Mouse (Mus musculus): ENCODE results near the gene Zpr1. TPM values are rescaled to one million over a fixed set of nuclear protein-coding genes. Genes with fewer than 3 reads are reported as not detected.

The Zpr1 gene
- polyA plus RNA-seq, 1 experiment from 2014 or later, result 52.6 TPM

GRCm38 (mm10) chr9:46269125-46269524 is 3.7 kb upstream of the Zpr1 start:
- Histone ChIP-seq H3K4me2 (replicated peaks) (no peak overlapping the region), H3K9ac (no peak overlapping the region), H3K4me3 (no peak overlapping the region), H3K4me1 (peaks cover 13% of the 10 kb centered on the region), H3K36me3 (no peaks in the 10 kb centered on the region), H3K27me3 (peaks cover 26% of the 10 kb centered on the region), H3K9me3 (no peaks in the 10 kb centered on the region), H3K27ac (no peak overlapping the region)
- no peak for ATAC-seq (ENCODE audit: insufficient number of reproducible peaks, insufficient read depth, low FRiP score, low TSS enrichment)
- 86% methylated on average over 5 of the region's 5 CpGs for WGBS

- no peak for ATAC-seq (ENCODE audit: insufficient number of reproducible peaks, insufficient read depth, low FRiP score, low TSS enrichment)
- H3K36me3 ChIP-seq, result peaks cover 14% of the 10 kb centered on the region
- peaks cover 26% of the 10 kb centered on the region for H3K27me3 ChIP-seq
- H3K9ac ChIP-seq, result no peak overlapping the region
- no peak overlapping the region for H3K27ac ChIP-seq
- H3K4me3 ChIP-seq, result no peak overlapping the region
- H3K4me1 ChIP-seq, result peaks cover 13% of the 10 kb centered on the region
- no peak overlapping the region for H3K4me2 ChIP-seq (replicated peaks)
- 92% methylated on average over 4 of the region's 4 CpGs for WGBS
- no peaks in the 10 kb centered on the region for H3K9me3 ChIP-seq
These were observed 2.1 kb upstream of the Zpr1 start for GRCm38 (mm10) chr9:46270782-46271181.

DNA sequence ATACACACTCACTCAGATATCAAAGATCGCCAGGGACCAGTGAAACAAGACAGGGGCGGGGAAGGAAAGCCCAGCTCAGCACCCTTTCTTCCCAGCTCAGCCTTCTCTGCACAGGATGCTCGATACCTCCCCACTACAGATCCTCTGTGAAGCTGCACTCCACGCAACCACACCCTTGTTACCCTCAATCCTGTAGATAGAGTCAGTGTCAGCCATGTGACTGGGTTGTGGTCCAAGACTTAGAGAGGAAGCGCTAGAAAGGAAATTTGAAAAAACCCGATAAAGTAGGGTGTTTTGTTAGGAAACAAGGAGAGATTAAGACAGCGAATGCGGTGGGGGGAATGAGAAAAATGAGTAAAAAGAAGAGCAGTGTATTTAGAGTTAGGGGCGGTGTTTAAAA is 794 bp upstream of the Zpr1 start:
- ATAC-seq (ENCODE audit: insufficient number of reproducible peaks, insufficient read depth, low FRiP score, low TSS enrichment), result no peak
- H3K4me2 ChIP-seq (replicated peaks), result no peak overlapping the region
- H3K27me3 ChIP-seq, result peaks cover 26% of the 10 kb centered on the region
- H3K4me1 ChIP-seq, result peaks cover 13% of the 10 kb centered on the region
- peaks cover 27% of the 10 kb centered on the region for H3K36me3 ChIP-seq
- no peak overlapping the region for H3K4me3 ChIP-seq
- no peaks in the 10 kb centered on the region for H3K9me3 ChIP-seq
- 91% methylated on average over 9 of the region's 9 CpGs for WGBS
- no peak overlapping the region for H3K27ac ChIP-seq
- no peak overlapping the region for H3K9ac ChIP-seq

GRCm38 (mm10) chr9:46274494-46274893 is 1.6 kb downstream of the Zpr1 start:
- no peak for ATAC-seq (ENCODE audit: insufficient number of reproducible peaks, insufficient read depth, low FRiP score, low TSS enrichment)

DNA sequence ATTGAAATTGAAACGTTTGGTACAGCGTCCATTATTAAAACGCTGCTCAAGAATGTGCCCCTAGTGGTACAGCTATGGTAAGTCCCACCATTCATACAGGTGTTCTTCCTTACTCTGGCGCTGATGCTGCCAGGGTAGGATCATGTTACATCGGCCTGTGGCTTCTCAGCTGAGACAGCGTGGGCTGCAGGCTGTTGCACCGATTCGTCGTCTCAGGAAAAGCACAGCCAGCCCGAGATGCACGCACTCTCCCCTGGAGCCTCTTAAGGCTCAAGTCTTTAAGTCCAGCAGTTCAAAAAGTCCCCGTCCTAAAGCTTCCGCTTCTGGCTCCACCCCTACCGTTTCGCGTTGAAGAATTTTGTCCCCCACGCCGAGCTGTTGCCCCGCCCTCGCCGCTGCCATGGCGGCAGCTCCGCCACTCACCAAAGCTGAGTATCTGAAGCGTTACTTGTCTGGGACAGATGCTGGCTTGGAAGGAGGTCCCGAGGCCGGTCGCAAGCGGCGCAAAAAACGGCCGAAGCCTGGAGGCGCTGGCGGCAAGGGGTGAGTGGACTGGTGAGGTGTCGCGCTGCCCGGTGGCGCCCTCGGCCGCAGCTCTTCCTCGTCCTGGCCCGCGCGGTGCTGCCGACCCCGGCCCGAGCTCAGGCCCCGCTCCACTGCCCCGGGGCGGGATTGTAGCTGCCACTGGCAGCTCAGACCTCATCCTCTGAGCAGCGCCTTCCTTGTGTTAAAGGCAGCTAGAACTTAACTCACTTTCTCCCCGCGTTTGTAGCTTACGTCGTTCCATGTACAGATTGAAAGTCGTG is 10.0 kb downstream of the Zpr1 start, which contains the start of gene Bud13:
TSS of gene Bud13 (plus strand) at position 378 of the 806 bp plus-strand sequence.
- Histone ChIP-seq H3K4me2 (replicated peaks) (peak within 1 kb of the TSS; percentile 59), H3K9me3 (no peaks in the 10 kb centered on the region), H3K27ac (peak within 1 kb of the TSS; percentile 88), H3K27me3 (no peaks in the 10 kb centered on the region), H3K36me3 (peaks cover 53% of the 10 kb centered on the region), H3K4me1 (peaks cover 7% of the 10 kb centered on the region), H3K4me3 (peak within 1 kb of the TSS; percentile 70), H3K9ac (peak within 1 kb of the TSS; percentile 86)
- ATAC-seq (ENCODE audit: insufficient number of reproducible peaks, insufficient read depth, low FRiP score, low TSS enrichment), result peak; percentile 92
- WGBS, result under 1% methylated on average over 55 of the region's 55 CpGs

More at GRCm38 (mm10) chr9:46274494-46274893, 1.6 kb downstream of the Zpr1 start:
- Histone ChIP-seq H3K9me3 (no peaks in the 10 kb centered on the region), H3K9ac (no peak overlapping the region), H3K36me3 (peaks cover 46% of the 10 kb centered on the region), H3K4me3 (no peak overlapping the region), H3K27me3 (peaks cover 21% of the 10 kb centered on the region), H3K27ac (no peak overlapping the region), H3K4me2 (replicated peaks) (no peak overlapping the region), H3K4me1 (peaks cover 13% of the 10 kb centered on the region)
- WGBS, result 88% methylated on average over 9 of the region's 9 CpGs

DNA sequence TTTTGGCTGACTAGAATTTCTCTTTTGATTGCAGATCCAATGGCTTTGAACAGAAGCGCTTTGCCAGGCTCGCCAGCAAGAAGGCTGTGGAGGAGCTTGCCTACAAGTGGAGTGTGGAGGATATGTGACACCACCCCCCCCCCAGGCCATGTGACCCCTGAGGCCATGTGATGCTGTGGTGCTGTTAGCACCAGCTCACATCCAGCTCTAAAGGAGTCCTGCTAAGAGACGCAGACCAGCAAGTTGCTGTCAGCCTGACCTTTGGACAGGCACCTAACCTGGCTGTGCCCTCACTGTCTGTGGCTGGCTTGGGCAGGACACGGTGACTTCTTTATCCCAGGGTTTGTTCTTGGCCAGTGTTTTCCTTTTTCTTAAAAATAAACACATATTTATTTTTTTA is 25.5 kb downstream of the Zpr1 start:
- WGBS, result 82% methylated on average over 4 of the region's 4 CpGs
- Histone ChIP-seq H3K4me3 (no peak overlapping the region), H3K4me2 (replicated peaks) (no peak overlapping the region), H3K9me3 (no peaks in the 10 kb centered on the region), H3K27ac (no peak overlapping the region), H3K9ac (no peak overlapping the region), H3K27me3 (no peaks in the 10 kb centered on the region), H3K36me3 (peaks cover 52% of the 10 kb centered on the region), H3K4me1 (no peaks in the 10 kb centered on the region)
- ATAC-seq (ENCODE audit: insufficient number of reproducible peaks, insufficient read depth, low FRiP score, low TSS enrichment), result no peak

DNA sequence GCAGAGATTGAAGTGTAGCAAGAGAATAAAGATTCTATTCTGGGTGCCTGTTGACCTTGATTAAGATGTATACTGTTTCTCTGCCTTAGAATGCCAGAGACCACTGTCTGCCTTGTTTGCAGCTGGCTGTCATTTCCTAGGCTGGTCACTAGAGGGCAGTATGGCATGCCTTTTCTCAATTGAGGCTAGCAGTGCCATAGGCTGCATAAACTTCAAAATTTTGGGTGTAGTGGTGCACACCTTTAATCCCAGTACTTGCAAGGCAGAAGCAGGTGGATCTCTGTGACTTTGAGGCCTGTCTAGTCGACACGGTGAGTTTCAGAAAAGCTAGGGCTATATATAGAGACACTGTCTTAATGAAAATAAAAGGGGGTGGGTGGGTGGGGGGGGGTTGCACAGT is 29.3 kb downstream of the Zpr1 start:
- no peak overlapping the region for H3K9ac ChIP-seq
- H3K27me3 ChIP-seq, result no peaks in the 10 kb centered on the region
- no peak overlapping the region for H3K4me2 ChIP-seq (replicated peaks)
- no peak overlapping the region for H3K4me3 ChIP-seq
- no peak for ATAC-seq (ENCODE audit: insufficient number of reproducible peaks, insufficient read depth, low FRiP score, low TSS enrichment)
- no peaks in the 10 kb centered on the region for H3K4me1 ChIP-seq
- no peaks in the 10 kb centered on the region for H3K9me3 ChIP-seq
- H3K27ac ChIP-seq, result no peak overlapping the region
- WGBS, result 8% methylated on average over 2 of the region's 2 CpGs
- H3K36me3 ChIP-seq, result peaks cover 26% of the 10 kb centered on the region

DNA sequence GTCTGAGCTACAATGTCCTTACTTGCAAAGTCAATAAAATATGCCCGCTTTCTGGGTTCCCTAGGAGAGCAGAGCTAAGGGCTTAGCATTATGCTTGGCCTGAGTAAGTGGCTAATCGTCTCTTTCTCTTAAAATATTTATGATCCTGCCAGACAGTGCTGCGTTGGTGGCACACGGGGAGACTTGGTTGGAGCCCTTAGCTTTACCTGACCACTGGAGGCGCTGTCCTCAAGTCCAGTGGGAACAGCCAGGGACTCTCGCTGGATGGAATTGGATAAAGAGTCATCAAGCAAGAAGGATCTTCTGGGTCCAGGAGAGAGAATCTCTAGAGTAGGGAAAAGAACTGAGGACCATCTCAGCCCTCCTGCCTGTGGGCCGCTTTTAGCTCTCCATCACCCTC is 36.3 kb downstream of the Zpr1 start:
- no peak overlapping the region for H3K27ac ChIP-seq
- no peaks in the 10 kb centered on the region; the same call in 1 of the 2 replicates for H3K27me3 ChIP-seq
- no peak overlapping the region for H3K4me3 ChIP-seq
- ATAC-seq (ENCODE audit: insufficient number of reproducible peaks, insufficient read depth, low FRiP score, low TSS enrichment), result no peak
- WGBS, result 8% methylated on average over 7 of the region's 7 CpGs
- H3K4me2 ChIP-seq (replicated peaks), result no peak overlapping the region
- no peak overlapping the region for H3K9ac ChIP-seq
- H3K4me1 ChIP-seq, result peaks cover 3% of the 10 kb centered on the region; the same call in 1 of the 2 replicates
- no peaks in the 10 kb centered on the region for H3K9me3 ChIP-seq
- H3K36me3 ChIP-seq, result no peaks in the 10 kb centered on the region

GRCm38 (mm10) chr9:46314507-46314906 is 41.6 kb downstream of the Zpr1 start:
- Histone ChIP-seq H3K27ac (no peak overlapping the region), H3K9me3 (peaks cover 3% of the 10 kb centered on the region; the same call in 1 of the 2 replicates), H3K27me3 (no peaks in the 10 kb centered on the region; the same call in 1 of the 2 replicates), H3K4me3 (no peak overlapping the region), H3K36me3 (no peaks in the 10 kb centered on the region), H3K4me2 (replicated peaks) (no peak overlapping the region), H3K9ac (no peak overlapping the region), H3K4me1 (peaks cover 11% of the 10 kb centered on the region; the same call in 1 of the 2 replicates)
- 4% methylated on average over 4 of the region's 4 CpGs for WGBS
- 0 out of 2 replicates have a peak, but pooled peaks have one; percentile 41 for ATAC-seq (ENCODE audit: insufficient number of reproducible peaks, insufficient read depth, low FRiP score, low TSS enrichment)

GRCm38 (mm10) chr9:46314921-46315320 is 42.1 kb downstream of the Zpr1 start:
- Histone ChIP-seq H3K27me3 (no peaks in the 10 kb centered on the region), H3K4me3 (no peak overlapping the region), H3K36me3 (no peaks in the 10 kb centered on the region), H3K4me2 (replicated peaks) (no peak overlapping the region), H3K27ac (no peak overlapping the region), H3K9ac (no peak overlapping the region), H3K9me3 (peaks cover 3% of the 10 kb centered on the region; the same call in 1 of the 2 replicates), H3K4me1 (peaks cover 11% of the 10 kb centered on the region; the same call in 1 of the 2 replicates)
- 48% methylated on average over 2 of the region's 2 CpGs for WGBS
- 0 out of 2 replicates have a peak, but pooled peaks have one; percentile 24 for ATAC-seq (ENCODE audit: insufficient number of reproducible peaks, insufficient read depth, low FRiP score, low TSS enrichment)

DNA sequence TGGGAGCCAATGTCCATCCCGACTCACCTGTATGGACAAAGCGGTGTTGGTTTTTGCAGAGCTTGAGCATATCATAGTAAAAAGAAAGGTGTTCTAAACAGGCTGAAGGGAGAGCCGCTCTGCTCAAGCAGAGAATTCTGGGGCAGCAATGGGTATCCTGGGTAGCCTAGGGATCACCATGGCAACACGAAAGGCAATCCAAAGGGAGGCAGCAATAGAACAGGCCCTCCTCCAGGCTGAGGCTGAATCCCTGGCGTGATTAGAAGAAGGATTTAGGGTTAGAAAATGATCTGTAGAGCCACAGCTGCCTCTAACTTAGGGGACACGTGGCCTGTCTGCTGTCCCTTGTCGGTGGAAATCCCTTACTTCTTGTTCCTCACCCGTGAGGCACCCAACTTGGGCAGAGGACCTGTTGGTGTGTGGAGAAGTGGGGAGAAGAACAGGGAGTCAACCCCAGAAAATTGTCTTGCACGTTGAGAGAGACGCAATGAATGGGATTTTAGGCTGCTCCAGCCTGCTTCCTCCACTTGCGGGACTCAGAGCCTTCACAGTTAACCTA is 43.0 kb downstream of the Zpr1 start:
- no peak overlapping the region; the same call in 1 of the 2 replicates for H3K27ac ChIP-seq
- H3K9ac ChIP-seq, result no peak overlapping the region
- H3K27me3 ChIP-seq, result no peaks in the 10 kb centered on the region
- H3K4me2 ChIP-seq (replicated peaks), result no peak overlapping the region
- peaks cover 11% of the 10 kb centered on the region; the same call in 1 of the 2 replicates for H3K4me1 ChIP-seq
- no peak for ATAC-seq (ENCODE audit: insufficient number of reproducible peaks, insufficient read depth, low FRiP score, low TSS enrichment)
- H3K4me3 ChIP-seq, result no peak overlapping the region
- H3K9me3 ChIP-seq, result peaks cover 3% of the 10 kb centered on the region; the same call in 1 of the 2 replicates
- H3K36me3 ChIP-seq, result no peaks in the 10 kb centered on the region
- WGBS, result 35% methylated on average over 11 of the region's 11 CpGs

DNA sequence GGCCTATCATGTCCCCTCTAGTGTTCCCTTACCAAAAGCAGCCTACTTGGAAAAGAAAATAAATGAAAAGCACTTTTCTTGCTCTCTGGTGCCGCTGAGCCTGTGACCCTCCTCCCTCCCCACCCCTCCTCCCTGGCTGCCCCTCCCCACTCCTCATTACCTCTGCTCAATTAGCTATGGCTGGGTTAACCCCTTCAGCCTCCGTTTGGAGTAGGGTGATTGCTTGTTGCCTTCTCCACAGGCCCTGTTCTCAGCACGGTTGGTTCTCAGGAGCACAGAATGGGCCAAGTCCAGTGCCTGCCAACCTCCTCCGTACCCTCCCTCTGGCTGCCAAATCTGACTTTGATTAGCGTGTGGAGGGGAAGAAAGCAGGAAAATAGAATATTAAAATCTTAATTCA is 43.5 kb downstream of the Zpr1 start:
- no peak overlapping the region for H3K4me3 ChIP-seq
- no peak overlapping the region for H3K4me2 ChIP-seq (replicated peaks)
- H3K27me3 ChIP-seq, result no peaks in the 10 kb centered on the region
- no peak overlapping the region for H3K9ac ChIP-seq
- H3K27ac ChIP-seq, result no peak overlapping the region
- no peak for ATAC-seq (ENCODE audit: insufficient number of reproducible peaks, insufficient read depth, low FRiP score, low TSS enrichment)
- H3K4me1 ChIP-seq, result peaks cover 11% of the 10 kb centered on the region; the same call in 1 of the 2 replicates
- peaks cover 3% of the 10 kb centered on the region; the same call in 1 of the 2 replicates for H3K9me3 ChIP-seq
- 18% methylated on average over 5 of the region's 5 CpGs for WGBS
- no peaks in the 10 kb centered on the region for H3K36me3 ChIP-seq
